Mouse (Mus musculus): Measurements from ENCODE around the gene Maml3.

- TF ChIP-seq MYOD1 (IDR thresholded peaks at IDR 0.05; ENCODE audit: control insufficient read depth, insufficient read length, low read depth): no peak
- TF ChIP-seq CTCF (IDR thresholded peaks at IDR 0.05; ENCODE audit: control insufficient read depth, insufficient read depth, insufficient read length): no peak
- TF ChIP-seq USF1 (IDR thresholded peaks at IDR 0.05; ENCODE audit: low read depth): no peak
- TF ChIP-seq CEBPB (IDR thresholded peaks at IDR 0.05; ENCODE audit: low read depth): no peak
- TF ChIP-seq MAX (IDR thresholded peaks at IDR 0.05): no peak
These were observed 450.4 kb downstream of the Maml3 start for GRCm38 (mm10) chr3:51654303-51655055.

Measured in C2C12 (cell line).